Mouse (Mus musculus) urinary bladder, adult 2 months (tissue): ENCODE measurements around the gene Sufu. TPM values are rescaled to one million over a fixed set of nuclear protein-coding genes. Genes with fewer than 3 reads are reported as not detected.

ENCODE experiments used
- DNase-seq: peaks from one replicate; pipeline ENCODE4 v3.0.0; 2022; ENCODE audit warnings: low spot score
- polyA plus RNA-seq: library from polyadenylated mRNA; depleted of rRNA; stranded (reverse); fragments of >200 nt; gene quantifications from 2 replicates; pipeline ENCODE4 v1.2.3, GENCODE M21; 2012; rRNA removed

Sufu gene
- polyA plus RNA-seq, 1 experiment, result 15.5 TPM

DNA sequence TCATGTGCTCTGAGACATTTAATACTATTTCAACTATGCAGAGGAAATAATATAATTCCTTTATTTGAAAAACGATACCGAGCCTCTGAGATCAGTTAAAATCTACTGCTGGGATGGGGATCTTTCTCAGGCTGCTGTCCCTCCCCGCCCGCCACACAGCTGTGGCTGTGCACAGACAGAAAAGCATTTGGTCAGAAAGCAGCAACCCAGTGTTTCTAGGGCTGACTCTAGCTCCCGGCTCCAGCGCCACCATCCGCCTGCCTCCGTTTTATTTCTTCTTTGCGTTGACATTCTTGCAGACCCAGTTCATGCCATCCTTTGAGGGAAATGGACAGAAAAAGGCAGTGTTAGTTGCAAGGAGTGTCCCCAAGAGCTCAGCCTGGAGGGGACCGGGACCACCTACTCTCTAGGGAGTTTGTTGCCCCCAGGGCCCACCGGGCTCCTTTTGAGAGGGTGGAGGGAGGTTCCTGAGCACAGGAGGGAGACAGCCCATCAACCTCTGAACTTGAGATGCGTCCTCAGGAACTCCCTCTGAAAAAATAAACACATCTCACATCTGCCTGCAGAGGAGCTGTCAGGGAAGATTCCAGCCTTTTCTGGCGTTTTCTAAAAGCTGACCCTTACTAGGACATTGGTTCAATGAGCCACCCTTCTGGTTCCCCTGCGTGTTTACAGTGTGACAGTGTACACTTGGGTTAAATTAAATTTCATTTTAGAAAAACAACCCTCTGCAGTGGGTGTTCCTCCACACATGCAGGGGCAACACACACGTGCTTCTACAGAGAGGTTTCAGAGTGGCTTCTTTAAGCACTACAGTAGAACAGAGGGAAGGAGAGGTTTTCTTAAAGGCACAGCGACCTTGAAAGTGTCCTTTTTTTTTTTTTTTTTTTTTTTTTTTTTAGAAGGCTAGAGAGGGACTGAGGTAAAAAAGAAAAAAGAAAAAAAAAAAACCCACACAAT is 134.7 kb downstream of the Sufu start:
- no peak for DNase-seq

DNA sequence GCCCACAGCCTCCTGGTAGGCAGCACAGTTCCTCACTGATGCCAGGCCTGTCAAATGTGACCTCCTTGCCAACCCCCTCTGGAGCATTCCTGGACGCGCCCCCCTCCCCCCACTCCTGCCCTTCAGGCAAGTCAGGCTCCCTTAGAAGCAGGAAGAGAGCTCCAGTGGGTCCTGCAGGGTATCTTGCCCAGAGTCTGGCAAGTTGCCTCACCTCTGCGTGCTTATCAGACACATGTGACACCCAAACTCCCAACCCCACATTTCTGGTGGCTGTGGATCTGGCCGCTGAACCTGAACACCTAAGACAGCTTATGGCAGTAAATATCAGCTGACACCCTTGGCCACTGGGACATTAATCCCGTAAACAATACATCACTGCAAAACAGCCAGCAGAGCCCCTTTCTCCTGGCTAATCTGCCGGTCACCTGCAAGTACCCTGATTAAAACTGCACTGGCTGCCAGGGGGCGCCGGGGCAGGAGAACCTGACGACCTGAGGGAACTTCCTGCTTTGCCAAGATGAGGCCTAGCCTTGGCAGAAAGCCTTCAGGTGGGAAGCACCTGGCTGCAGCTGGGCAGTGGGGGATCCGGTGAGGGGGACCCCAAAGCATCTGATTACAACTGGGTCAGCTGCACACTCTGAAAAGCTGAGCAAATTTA is 135.5 kb downstream of the Sufu start:
- DNase-seq, result no peak

GRCm38 (mm10) chr19:46533066-46533465 is 136.4 kb downstream of the Sufu start:
- no peak for DNase-seq

DNA sequence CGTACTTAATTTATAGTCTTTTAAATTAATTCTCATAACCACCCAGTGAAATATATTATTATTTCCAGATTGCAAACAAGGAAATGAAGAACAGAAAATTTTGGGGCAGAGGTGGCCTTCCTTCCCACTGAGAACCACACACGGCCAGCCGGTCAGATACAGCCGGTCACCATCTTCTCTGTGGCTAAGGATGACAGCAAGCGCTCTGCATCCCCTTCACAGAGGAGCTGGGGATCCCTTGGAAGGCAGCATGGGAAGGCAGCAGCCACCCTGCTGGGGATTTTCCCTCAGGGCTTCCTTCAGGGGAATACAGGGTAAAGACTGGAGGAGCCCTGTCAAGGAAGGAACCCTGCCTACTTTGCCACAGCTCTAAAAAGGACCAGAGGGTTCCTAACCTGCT is 136.8 kb downstream of the Sufu start:
- DNase-seq, result no peak

DNA sequence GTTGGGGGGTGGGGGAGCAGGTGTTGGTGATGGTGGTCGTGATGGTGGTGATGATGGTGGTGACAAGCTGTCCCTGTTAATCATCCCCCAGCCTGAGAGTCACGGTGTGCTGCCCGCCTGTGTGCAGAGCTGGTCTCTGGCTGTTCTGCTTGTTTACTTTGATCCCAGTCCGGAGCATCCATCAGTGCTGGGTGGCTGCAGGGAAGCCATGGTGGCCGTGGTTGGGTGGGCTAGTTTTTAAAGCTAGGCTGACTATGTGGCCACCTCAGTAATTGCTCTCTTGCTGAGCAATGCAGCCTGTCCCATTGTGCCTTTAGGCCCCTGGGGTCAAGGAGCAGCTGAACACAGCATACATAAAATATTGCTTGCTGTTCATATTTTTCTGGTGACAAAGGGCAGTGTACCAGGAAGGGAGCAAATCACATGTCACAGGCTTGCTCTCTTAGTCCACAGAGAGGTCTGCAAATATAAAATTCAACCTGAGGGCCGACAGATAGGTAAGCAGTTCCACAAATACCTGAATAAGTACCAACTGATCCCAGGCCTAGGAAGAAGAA is 137.9 kb downstream of the Sufu start:
- no peak for DNase-seq

GRCm38 (mm10) chr19:46537357-46537756 is 140.7 kb downstream of the Sufu start:
- no peak for DNase-seq

DNA sequence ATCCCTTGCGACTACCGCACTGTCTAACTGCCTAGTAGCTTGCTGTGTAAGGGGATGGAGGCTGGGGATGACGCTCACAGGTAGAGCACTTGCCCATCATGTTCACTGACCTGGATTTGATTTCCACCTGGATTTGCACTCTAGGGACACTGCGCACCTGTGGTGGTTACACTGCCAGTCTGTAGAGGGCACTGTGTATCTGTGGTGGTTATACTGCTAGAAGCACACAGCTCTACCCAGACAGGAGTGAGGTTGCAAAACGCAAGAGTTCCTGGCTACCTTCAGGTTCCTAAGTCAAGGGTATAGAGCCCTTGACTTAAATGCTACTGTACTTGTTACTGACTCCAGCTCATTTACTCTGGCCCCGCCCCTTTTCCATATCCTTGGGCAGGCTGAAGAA is 141.5 kb downstream of the Sufu start:
- DNase-seq, result no peak

Other genes with a start within 250 kb of the Sufu start
- gene Pitx3, start 248.6 kb upstream of the Sufu start, polyA plus RNA-seq, result 0.12 and 0.19 TPM in 2 replicates
- 56.3 and 57.5 TPM in 2 replicates for gene Gbf1, start 244.4 kb upstream of the Sufu start, polyA plus RNA-seq
- gene Nfkb2, start 92.6 kb upstream of the Sufu start, polyA plus RNA-seq, result 23.0 and 24.7 TPM in 2 replicates
- 156 and 191 TPM in 2 replicates for gene Psd, start 69.7 kb upstream of the Sufu start, polyA plus RNA-seq
- 11.0 and 11.7 TPM in 2 replicates for gene Fbxl15, start 68.7 kb upstream of the Sufu start, polyA plus RNA-seq
- gene Cuedc2, start 58.2 kb upstream of the Sufu start, polyA plus RNA-seq, result 114 and 120 TPM in 2 replicates
- 4.8 and 5.2 TPM in 2 replicates for gene Mfsd13a, start 55.8 kb upstream of the Sufu start, polyA plus RNA-seq
- gene 2310034G01Rik, start 46.6 kb upstream of the Sufu start, polyA plus RNA-seq, result 2.4 and 3.0 TPM in 2 replicates
- 99.3 and 101 TPM in 2 replicates for gene Actr1a, start 1.1 kb upstream of the Sufu start, polyA plus RNA-seq
- gene Trim8, start 104.8 kb downstream of the Sufu start, polyA plus RNA-seq, result 17.2 and 25.2 TPM in 2 replicates
- 93.7 and 103 TPM in 2 replicates for gene Arl3, start 176.3 kb downstream of the Sufu start, polyA plus RNA-seq
- gene Sfxn2, start 176.5 kb downstream of the Sufu start, polyA plus RNA-seq, result 5.8 and 7.5 TPM in 2 replicates
- 60.0 and 70.2 TPM in 2 replicates for gene Wbp1l, start 202.2 kb downstream of the Sufu start, polyA plus RNA-seq